ENCODE assay signal across 9 mouse cellular contexts in genomic region chr13:88824441-88824840, GRCm38 (mm10). TPM values are rescaled to one million over a fixed set of nuclear protein-coding genes. Genes with fewer than 3 reads are reported as not detected.
A peak's percentile ranks its signal among the peaks of the same experiment; 100 is the strongest.
DNase-seq lines count a peak whose midpoint lies in the region; ATAC-seq lines count a peak whose summit lies in the region.
"Had no signal": no experiment of that assay in that cellular context is flagged by ENCODE, and none has a peak within 500 bp of the region (broad histone marks: within the 10 kb centered on the region; RNA-seq: fewer than 3 reads in every experiment).

No protein-coding gene starts in this region.

- no peak overlapping the region for H3K4me3 ChIP-seq in kidney, embryonic 16.5 days (ENCODE audit: low read length)
- H3K4me3 ChIP-seq in embryonic facial prominence, embryonic 10.5 days, result peak overlapping the region; percentile 79
- H3K4me3 ChIP-seq in hindbrain, embryonic 10.5 days, result peak overlapping the region; percentile 77
- peak overlapping the region; percentile 95 for H3K4me3 ChIP-seq in midbrain, embryonic 15.5 days

- H3K27ac ChIP-seq in kidney, embryonic 16.5 days (ENCODE audit: low read length), result no peak overlapping the region
- H3K27ac ChIP-seq in embryonic facial prominence, embryonic 10.5 days (replicated peaks), result no peak overlapping the region
- H3K27ac ChIP-seq in hindbrain, embryonic 10.5 days, result peak overlapping the region; percentile 87
- H3K27ac ChIP-seq in midbrain, embryonic 15.5 days, result no peak overlapping the region
- H3K27ac ChIP-seq: liver, embryonic 13.5 days had no signal

- no peak for DNase-seq in kidney, adult 8-10 months
- DNase-seq in embryonic facial prominence, embryonic 10.5 days (ENCODE audit: low spot score), result no peak
- DNase-seq in hindbrain, embryonic 10.5 days (ENCODE audit: low spot score), result no peak
- no peak for DNase-seq in Muller cell, postnatal 12 days (ENCODE audit: inconsistent ontology term)
- DNase-seq in gastrocnemius, postnatal 14 days, result no peak
- no peak for DNase-seq in right cerebral cortex, postnatal 25 days
- DNase-seq: liver, embryonic 13.5 days had no signal

- 24% methylated on average over 4 of the region's 4 CpGs for WGBS in kidney, embryonic 16.5 days
- WGBS in embryonic facial prominence, embryonic 10.5 days, result 27% methylated on average over 4 of the region's 4 CpGs
- WGBS in hindbrain, embryonic 10.5 days, result 23% methylated on average over 4 of the region's 4 CpGs
- WGBS in midbrain, embryonic 15.5 days, result 10% methylated on average over 4 of the region's 4 CpGs

- peaks cover 15% of the 10 kb centered on the region; the same call in 1 of the 2 replicates for H3K27me3 ChIP-seq in kidney, embryonic 16.5 days (ENCODE audit: insufficient read depth, low read length)
- H3K27me3 ChIP-seq in embryonic facial prominence, embryonic 10.5 days (replicated peaks; ENCODE audit: low read depth, poor library complexity, severe bottlenecking), result peaks cover 21% of the 10 kb centered on the region
- H3K27me3 ChIP-seq in hindbrain, embryonic 10.5 days (ENCODE audit: insufficient read depth, poor library complexity, severe bottlenecking), result peaks cover 16% of the 10 kb centered on the region; the same call in 1 of the 2 replicates
- no peaks in the 10 kb centered on the region for H3K27me3 ChIP-seq in midbrain, embryonic 15.5 days (replicated peaks)

- intact Hi-C loops in gastrocnemius, postnatal 14 days (cut with DNase I; ENCODE audit: low total_unique reads), result no loop called here

- H3K9me3 ChIP-seq in kidney, embryonic 16.5 days (ENCODE audit: low read length), result no peaks in the 10 kb centered on the region
- no peaks in the 10 kb centered on the region for H3K9me3 ChIP-seq in embryonic facial prominence, embryonic 10.5 days
- no peaks in the 10 kb centered on the region for H3K9me3 ChIP-seq in hindbrain, embryonic 10.5 days
- no peaks in the 10 kb centered on the region for H3K9me3 ChIP-seq in midbrain, embryonic 15.5 days
- H3K9me3 ChIP-seq: liver, embryonic 13.5 days had no signal

- H3K9ac ChIP-seq in kidney, embryonic 16.5 days (replicated peaks; ENCODE audit: low read length), result no peak overlapping the region
- H3K9ac ChIP-seq in midbrain, embryonic 15.5 days, result peak overlapping the region; percentile 96; the same call in 1 of the 2 replicates
- H3K9ac ChIP-seq: liver, embryonic 13.5 days had no signal

- ATAC-seq in kidney, embryonic 16.5 days (ENCODE audit: low FRiP score, low TSS enrichment), result no peak
- ATAC-seq in midbrain, embryonic 15.5 days (replicated peaks), result no peak

- H3K36me3 ChIP-seq in kidney, embryonic 16.5 days (ENCODE audit: insufficient read depth, low read length), result no peaks in the 10 kb centered on the region
- no peaks in the 10 kb centered on the region for H3K36me3 ChIP-seq in embryonic facial prominence, embryonic 10.5 days (replicated peaks)
- H3K36me3 ChIP-seq in hindbrain, embryonic 10.5 days, result no peaks in the 10 kb centered on the region
- H3K36me3 ChIP-seq in midbrain, embryonic 15.5 days (replicated peaks), result no peaks in the 10 kb centered on the region
- H3K36me3 ChIP-seq: liver, embryonic 13.5 days had no signal

- peak overlapping the region; percentile 94; the same call in 1 of the 2 replicates for H3K4me2 ChIP-seq in kidney, embryonic 16.5 days (replicated peaks; ENCODE audit: low read depth, low read length)
- H3K4me2 ChIP-seq in midbrain, embryonic 15.5 days, result peak overlapping the region; percentile 94

- peaks cover 10% of the 10 kb centered on the region for H3K4me1 ChIP-seq in kidney, embryonic 16.5 days (ENCODE audit: insufficient read depth, low read length)
- H3K4me1 ChIP-seq in embryonic facial prominence, embryonic 10.5 days, result peaks cover 30% of the 10 kb centered on the region
- H3K4me1 ChIP-seq in hindbrain, embryonic 10.5 days (replicated peaks), result peaks cover 29% of the 10 kb centered on the region
- H3K4me1 ChIP-seq in midbrain, embryonic 15.5 days, result peaks cover 5% of the 10 kb centered on the region; the same call in 1 of the 2 replicates
- H3K4me1 ChIP-seq: liver, embryonic 13.5 days had no signal

RNA-seq across cellular contexts. Expression of gene Edil3, which starts 3.2 kb away (rescaled TPM):
- 5.6 and 6.1 TPM in 2 replicates for polyA plus RNA-seq in kidney, embryonic 16.5 days (2015; fragmentation: Nextera tagmentation; extraction: Ambion mirVana)
- polyA plus RNA-seq in embryonic facial prominence, embryonic 10.5 days (2016; fragmentation: Nextera tagmentation; extraction: Ambion mirVana), result 13.2 and 13.4 TPM in 2 replicates
- 21.1 and 22.6 TPM in 2 replicates for polyA plus RNA-seq in hindbrain, embryonic 10.5 days (2016; fragmentation: Nextera tagmentation; extraction: Ambion mirVana)
- polyA plus RNA-seq in midbrain, embryonic 15.5 days (2015; fragmentation: Nextera tagmentation; extraction: Ambion mirVana), result 42.9 and 46.1 TPM in 2 replicates
- under 1 TPM; 0.38 to 0.51 TPM for total RNA-seq in gastrocnemius, postnatal 14 days (2021)
